Mouse (Mus musculus) kidney, embryonic 15.5 days (tissue): ENCODE measurements around the gene Tsku. TPM values are rescaled to one million over a fixed set of nuclear protein-coding genes. Genes with fewer than 3 reads are reported as not detected.

Source experiments
- ATAC-seq: fragments of 200-750 bp; cut with Nextera tagmentation; replicated peaks from 2 replicates; pipeline ENCODE4 v1.8.0; 2017; ENCODE audit warnings: moderate TSS enrichment; ENCODE audit not compliant: low FRiP score
- H3K27ac ChIP-seq: fragments of 300-500 bp; sonication (generic); 2 replicates; pipeline ENCODE4 v1.5.1; 2015; ENCODE audit warnings: mild to moderate bottlenecking, inconsistent platforms
- H3K27me3 ChIP-seq: fragments of 300-500 bp; sonication (generic); 2 replicates; pipeline ENCODE4 v1.6.1; 2015; ENCODE audit warnings: inconsistent platforms
- H3K36me3 ChIP-seq: fragments of 300-500 bp; sonication (generic); 2 replicates; pipeline ENCODE4 v1.6.1; 2015; ENCODE audit warnings: inconsistent platforms
- H3K4me1 ChIP-seq: fragments of 300-500 bp; sonication (generic); 2 replicates; pipeline ENCODE4 v1.6.1; 2015; ENCODE audit warnings: inconsistent platforms
- H3K4me2 ChIP-seq: fragments of 300-500 bp; sonication (generic); 2 replicates; pipeline ENCODE4 v1.6.1; 2015; ENCODE audit warnings: moderate library complexity, mild to moderate bottlenecking, inconsistent platforms
- H3K4me3 ChIP-seq: fragments of 300-500 bp; sonication (generic); replicated peaks from 2 replicates; pipeline ENCODE4 v1.5.1; 2015; ENCODE audit warnings: mild to moderate bottlenecking, inconsistent platforms
- H3K9ac ChIP-seq: fragments of 300-500 bp; sonication (generic); 2 replicates; pipeline ENCODE4 v1.6.1; 2015; ENCODE audit warnings: mild to moderate bottlenecking, inconsistent platforms
- H3K9me3 ChIP-seq: fragments of 300-500 bp; sonication (generic); replicated peaks from 2 replicates; pipeline ENCODE4 v1.6.1; 2016; ENCODE audit warnings: inconsistent platforms
- WGBS: fragments of 180-500 bp; shearing (Covaris S2); methylation state at CpG from one replicate; pipeline ENCODE4 v1.1.7; 2015; ENCODE audit warnings: mixed read lengths; 5-methylcytosine and 5-hydroxymethylcytosine counted together
- polyA plus RNA-seq: library from polyadenylated mRNA; unstranded; fragments of >200 nt; fragmentation: Nextera tagmentation; extraction: Ambion mirVana; gene quantifications from 2 replicates; pipeline ENCODE4 v1.2.1, GENCODE M21; 2015

Gene Tsku
- polyA plus RNA-seq, result 8.7 and 10.0 TPM in 2 replicates

DNA sequence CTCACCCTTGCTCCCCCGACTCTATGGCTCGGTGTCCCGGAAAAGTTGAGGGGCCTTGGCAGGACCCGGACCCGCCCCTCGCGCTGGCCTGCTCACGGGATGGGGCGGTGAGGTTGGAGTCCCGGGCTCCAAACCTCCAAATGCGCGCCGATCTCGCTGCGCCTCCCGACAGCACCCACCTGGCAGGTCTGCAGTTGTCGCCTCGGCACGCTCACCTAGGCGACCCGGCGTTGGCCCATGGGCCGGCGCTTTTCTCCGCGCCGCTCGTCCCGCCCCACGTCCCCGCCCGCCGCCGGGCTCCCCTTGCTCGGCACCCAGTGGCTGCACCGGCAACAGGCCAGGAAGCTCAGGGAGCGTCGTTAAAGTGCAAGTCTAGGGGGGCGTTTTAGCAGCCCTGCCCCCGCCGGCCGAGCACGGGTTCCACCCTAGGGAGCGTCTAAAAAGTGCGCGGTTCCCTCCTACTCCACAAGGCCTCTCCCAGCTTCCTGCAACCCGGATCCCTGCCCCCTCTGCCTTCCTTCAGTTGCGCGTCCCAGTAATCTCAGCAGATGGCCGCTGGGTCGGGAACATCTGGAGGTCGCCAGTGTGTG, at the start of gene Tsku:
Gene Tsku, minus strand, starts transcription at position 266 of the 590 bp plus-strand sequence.
- H3K4me3 ChIP-seq, result peak within 1 kb of the TSS; percentile 88
- under 1% methylated on average over 52 of the region's 52 CpGs for WGBS
- H3K36me3 ChIP-seq, result no peaks in the 10 kb centered on the region
- peak; percentile 93 for ATAC-seq
- no peaks in the 10 kb centered on the region for H3K27me3 ChIP-seq
- H3K27ac ChIP-seq, result peak within 1 kb of the TSS; percentile 88
- H3K4me2 ChIP-seq, result peak within 1 kb of the TSS; percentile 95
- H3K9ac ChIP-seq, result peak within 1 kb of the TSS; percentile 76
- no peaks in the 10 kb centered on the region for H3K9me3 ChIP-seq
- H3K4me1 ChIP-seq, result peaks cover 41% of the 10 kb centered on the region

DNA sequence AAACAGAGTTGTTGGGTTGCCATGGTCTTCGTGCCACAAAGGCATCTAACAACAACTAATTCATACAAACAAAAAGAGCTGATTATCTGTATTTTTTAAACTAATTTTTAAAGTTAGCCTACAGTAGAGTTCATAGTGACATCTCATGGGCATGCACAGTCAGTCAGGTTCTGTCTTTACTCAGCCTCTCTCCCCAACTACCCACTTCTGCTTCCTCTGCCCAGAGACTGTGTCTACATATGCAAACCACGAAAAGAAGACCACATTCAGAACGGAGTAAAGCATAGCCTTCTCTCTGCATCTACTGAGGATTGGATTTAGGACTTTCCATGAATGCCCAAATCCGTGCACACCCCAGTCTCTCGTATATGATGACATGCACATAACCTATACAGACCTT, 46.5 kb upstream of the Tsku start:
- H3K27me3 ChIP-seq, result no peaks in the 10 kb centered on the region
- H3K4me2 ChIP-seq, result no peak overlapping the region
- no peak for ATAC-seq
- 81% methylated on average over 5 of the region's 5 CpGs for WGBS
- no peak overlapping the region for H3K4me3 ChIP-seq
- H3K27ac ChIP-seq, result no peak overlapping the region
- no peaks in the 10 kb centered on the region for H3K9me3 ChIP-seq
- no peak overlapping the region for H3K9ac ChIP-seq
- no peaks in the 10 kb centered on the region for H3K4me1 ChIP-seq
- H3K36me3 ChIP-seq, result no peaks in the 10 kb centered on the region

DNA sequence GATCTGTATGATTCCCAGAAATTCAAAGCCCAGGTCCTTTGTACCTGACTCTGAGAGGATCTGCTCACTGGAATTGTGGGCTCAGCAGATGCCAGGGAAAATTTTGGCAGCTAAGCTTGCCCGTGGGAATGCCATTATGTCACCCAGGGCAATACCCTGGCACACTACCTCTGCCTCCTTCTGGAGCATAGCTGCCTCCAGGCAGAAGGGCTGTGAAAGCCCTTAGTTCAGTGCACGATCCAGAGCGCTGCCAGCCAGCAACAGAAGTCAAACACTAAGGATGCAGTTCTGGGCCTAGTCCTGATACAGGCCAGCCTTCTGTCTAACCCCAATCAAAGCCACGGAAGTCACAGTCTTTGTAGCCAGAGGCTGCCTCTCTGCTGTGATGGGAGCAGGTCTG, 42.9 kb upstream of the Tsku start:
- no peaks in the 10 kb centered on the region for H3K4me1 ChIP-seq
- H3K9me3 ChIP-seq, result no peaks in the 10 kb centered on the region
- no peak overlapping the region for H3K4me2 ChIP-seq
- ATAC-seq, result no peak
- no peaks in the 10 kb centered on the region for H3K36me3 ChIP-seq
- H3K27ac ChIP-seq, result no peak overlapping the region
- 85% methylated on average over 4 of the region's 4 CpGs for WGBS
- H3K4me3 ChIP-seq, result no peak overlapping the region
- no peak overlapping the region for H3K9ac ChIP-seq
- no peaks in the 10 kb centered on the region for H3K27me3 ChIP-seq

DNA sequence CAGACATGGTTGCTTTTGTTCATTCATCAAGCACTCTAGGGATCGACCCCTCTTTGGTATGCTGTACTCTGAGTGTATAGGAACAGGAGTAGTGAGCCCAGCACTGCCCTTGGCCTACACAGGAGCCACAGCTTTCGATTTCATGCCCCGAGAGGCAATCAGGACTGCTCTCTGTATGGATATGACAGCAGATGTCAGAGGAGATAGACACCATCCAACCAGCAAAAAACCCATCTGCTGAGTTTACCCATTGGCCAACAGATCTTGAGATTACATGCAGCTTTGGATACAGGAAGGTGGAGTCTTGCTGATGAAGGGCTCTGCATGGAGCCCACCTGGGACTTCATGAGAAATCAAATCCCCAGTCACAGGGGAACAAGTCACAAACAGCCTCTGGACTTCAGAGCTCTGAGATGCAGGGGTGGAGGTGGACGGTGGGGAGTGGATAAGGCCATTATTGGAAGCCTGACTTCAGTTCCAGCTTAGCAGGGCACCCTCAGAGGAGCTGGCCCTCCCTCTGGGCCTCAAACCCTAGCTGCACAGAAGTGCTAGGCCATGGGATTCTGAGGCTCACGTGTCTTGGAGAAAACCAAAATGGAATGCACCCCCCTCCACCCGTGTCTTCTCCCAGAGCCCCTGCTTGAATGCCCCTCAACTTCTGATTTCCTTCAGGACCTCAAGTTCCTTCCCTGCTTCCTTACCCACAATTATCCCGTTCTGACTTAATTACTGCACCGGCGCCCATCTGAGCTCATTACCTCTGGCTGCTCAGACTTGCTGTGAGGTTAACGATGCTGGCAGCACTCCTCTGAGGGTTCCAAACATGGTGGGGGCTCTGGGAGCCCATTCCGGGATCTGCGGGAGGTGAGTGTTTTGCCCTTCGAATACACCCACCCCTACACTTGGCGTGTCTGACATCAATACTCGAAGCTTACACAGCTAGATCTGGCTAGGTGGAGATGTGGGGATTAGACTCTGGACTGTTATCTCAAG, 41.8 kb upstream of the Tsku start:
- H3K27ac ChIP-seq, result no peak overlapping the region
- H3K4me2 ChIP-seq, result no peak overlapping the region
- WGBS, result 59% methylated on average over 15 of the region's 15 CpGs
- no peak overlapping the region for H3K9ac ChIP-seq
- H3K9me3 ChIP-seq, result no peaks in the 10 kb centered on the region
- no peaks in the 10 kb centered on the region for H3K36me3 ChIP-seq
- no peak for ATAC-seq
- no peaks in the 10 kb centered on the region for H3K4me1 ChIP-seq
- H3K4me3 ChIP-seq, result no peak overlapping the region
- H3K27me3 ChIP-seq, result no peaks in the 10 kb centered on the region

DNA sequence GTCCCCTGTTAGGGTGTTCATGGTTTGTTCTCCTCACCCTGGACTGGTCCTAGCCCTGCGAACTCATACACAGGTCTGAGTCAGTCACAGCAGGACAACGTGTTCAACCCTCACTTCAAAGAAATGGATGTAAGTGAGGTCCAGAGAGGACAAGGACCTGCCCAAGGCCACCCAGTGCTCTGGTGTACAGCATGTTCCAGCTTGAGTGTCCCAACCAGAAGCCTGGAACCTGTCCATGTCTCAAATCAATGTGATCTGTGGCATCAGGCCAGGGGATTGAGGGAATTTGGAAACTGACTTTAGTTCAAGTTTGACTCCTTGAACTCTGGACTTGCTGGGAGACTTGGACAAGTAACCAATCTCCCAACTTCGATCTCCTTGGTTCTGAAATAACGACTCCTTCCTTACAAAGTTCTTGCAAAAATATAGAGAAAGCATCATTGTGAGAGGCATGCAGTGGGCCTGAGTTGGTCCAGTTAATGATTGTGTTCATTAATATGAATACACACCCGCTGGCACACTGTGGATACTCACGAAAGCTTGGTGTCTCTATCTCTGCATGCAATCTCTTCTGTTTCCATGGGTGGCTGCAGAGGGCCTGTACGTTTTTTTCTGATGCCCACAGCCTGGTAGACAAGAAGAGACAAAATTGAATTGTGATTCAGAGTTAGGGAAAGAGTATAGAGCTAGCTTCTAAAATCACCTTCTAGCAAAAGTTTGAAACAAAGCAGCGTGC, 31.5 kb upstream of the Tsku start:
- no peak overlapping the region for H3K4me2 ChIP-seq
- ATAC-seq, result no peak
- peaks cover 14% of the 10 kb centered on the region for H3K4me1 ChIP-seq
- no peaks in the 10 kb centered on the region for H3K36me3 ChIP-seq
- H3K4me3 ChIP-seq, result no peak overlapping the region
- no peaks in the 10 kb centered on the region for H3K27me3 ChIP-seq
- no peak overlapping the region for H3K9ac ChIP-seq
- no peaks in the 10 kb centered on the region for H3K9me3 ChIP-seq
- WGBS, result 84% methylated on average over 8 of the region's 8 CpGs
- H3K27ac ChIP-seq, result no peak overlapping the region

DNA sequence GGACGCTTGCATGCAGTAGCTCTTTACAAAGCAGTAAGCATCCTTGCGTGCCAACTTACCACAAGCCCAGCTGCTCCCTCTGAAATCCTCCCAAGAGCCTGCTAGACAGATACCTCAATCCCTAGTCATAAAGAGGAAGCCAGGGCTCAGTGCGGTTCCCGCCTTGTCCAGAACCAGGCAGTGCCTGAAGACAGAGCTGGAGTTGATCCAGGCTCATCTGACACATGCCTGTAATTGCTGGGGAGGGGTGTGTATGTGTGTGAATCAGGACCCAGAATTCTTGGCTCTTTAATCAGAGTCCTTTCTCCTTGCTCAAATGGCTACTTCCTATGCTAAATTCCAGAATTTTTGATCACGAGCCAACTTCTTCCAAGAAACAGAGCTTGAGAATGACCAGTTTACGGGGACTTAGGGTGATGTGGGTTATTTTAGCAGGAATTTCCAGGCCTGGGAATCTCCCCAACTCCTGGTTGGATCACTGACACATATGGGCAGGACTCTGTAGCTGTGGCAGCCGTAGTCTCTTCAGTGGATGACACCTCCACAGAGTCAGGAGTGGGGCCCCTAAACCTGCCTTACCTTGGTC, 30.3 kb upstream of the Tsku start:
- peak; percentile 29; the same call in 1 of the 2 replicates for ATAC-seq
- H3K9ac ChIP-seq, result no peak overlapping the region
- no peak overlapping the region for H3K4me2 ChIP-seq
- H3K9me3 ChIP-seq, result no peaks in the 10 kb centered on the region
- no peaks in the 10 kb centered on the region for H3K27me3 ChIP-seq
- peak overlapping the region; percentile 15; the same call in 1 of the 2 replicates for H3K27ac ChIP-seq
- 64% methylated on average over 7 of the region's 7 CpGs for whole genome bisulfite sequencing
- H3K36me3 ChIP-seq, result no peaks in the 10 kb centered on the region
- H3K4me1 ChIP-seq, result peaks cover 14% of the 10 kb centered on the region
- H3K4me3 ChIP-seq, result no peak overlapping the region

DNA sequence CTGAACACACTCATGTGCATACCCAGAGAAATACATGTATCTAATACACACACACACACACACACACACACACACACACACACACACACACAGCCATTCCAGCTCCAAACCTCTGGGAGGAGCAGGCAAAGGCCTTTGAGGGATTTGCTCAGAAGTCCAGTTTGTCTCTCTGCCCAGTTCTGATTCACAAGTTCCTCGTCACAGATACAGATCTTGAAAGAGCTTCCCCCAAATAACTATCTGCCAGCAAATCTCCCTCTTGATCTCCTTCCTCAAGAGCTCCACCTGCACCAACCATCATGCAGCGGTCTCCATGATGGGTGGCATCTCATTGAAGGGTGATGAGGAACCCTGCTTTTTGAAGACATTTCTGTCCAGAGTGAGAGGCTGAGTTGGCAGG, 29.4 kb upstream of the Tsku start:
- Histone ChIP-seq H3K9me3 (no peaks in the 10 kb centered on the region), H3K4me1 (peaks cover 14% of the 10 kb centered on the region), H3K36me3 (no peaks in the 10 kb centered on the region), H3K27me3 (no peaks in the 10 kb centered on the region), H3K4me2 (no peak overlapping the region), H3K27ac (no peak overlapping the region), H3K9ac (no peak overlapping the region), H3K4me3 (no peak overlapping the region)
- ATAC-seq, result no peak
- WGBS, result 83% methylated on average over 2 of the region's 2 CpGs

DNA sequence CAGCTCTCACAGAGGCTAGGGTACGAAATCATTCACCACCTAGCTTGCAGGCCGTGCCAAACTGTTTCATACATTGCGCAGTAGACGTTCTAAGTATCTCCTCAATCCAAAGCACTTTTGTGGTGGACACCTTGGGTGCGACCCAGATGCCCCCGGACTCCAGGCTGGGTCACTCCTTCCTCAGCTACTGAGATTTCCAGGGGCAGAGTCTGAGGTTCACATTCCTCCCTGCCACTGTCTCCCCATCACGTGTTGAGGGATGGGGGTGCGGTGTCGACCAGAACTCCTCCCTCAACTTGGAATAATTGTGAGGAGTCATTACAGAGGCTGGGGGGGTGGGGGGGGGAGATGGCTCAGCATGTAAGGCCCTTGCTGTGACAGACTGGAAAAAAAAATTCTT, 28.5 kb upstream of the Tsku start:
- no peaks in the 10 kb centered on the region for H3K27me3 ChIP-seq
- H3K4me1 ChIP-seq, result peaks cover 14% of the 10 kb centered on the region
- no peak for ATAC-seq
- H3K27ac ChIP-seq, result no peak overlapping the region
- 85% methylated on average over 9 of the region's 9 CpGs for WGBS
- H3K9ac ChIP-seq, result no peak overlapping the region
- H3K4me3 ChIP-seq, result no peak overlapping the region
- H3K4me2 ChIP-seq, result no peak overlapping the region
- H3K9me3 ChIP-seq, result no peaks in the 10 kb centered on the region
- no peaks in the 10 kb centered on the region for H3K36me3 ChIP-seq

DNA sequence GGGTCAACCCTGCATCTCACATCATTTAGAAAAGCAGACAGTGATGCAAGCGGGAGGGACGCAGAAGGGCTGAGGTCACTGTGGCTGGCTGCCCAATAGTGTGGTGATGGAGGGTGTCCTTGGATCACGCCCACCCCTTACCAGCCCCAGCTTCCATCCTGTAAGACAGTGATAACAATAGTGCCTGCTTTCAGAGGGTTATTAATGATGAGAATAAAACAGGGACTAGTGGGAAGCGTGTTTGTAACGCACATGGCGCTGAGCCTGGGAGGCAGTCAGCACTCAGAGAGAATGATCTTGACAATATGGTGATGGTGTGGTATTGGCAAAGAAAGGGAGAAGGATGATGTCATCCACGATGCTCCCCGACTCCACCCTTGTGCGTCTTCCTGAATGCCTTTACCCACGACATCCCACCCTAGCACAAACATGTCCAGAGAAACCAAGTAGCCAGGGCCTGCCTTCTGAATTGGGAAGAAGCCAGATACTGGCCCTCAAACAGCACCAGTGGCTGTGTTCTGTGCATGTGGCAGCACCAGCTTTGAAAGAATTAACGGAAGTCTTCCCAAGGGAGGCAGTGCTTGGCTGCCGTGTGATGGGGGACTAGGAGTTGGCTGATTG, 27.9 kb upstream of the Tsku start:
- Histone ChIP-seq H3K4me1 (peaks cover 18% of the 10 kb centered on the region), H3K9me3 (no peaks in the 10 kb centered on the region), H3K9ac (no peak overlapping the region), H3K36me3 (no peaks in the 10 kb centered on the region), H3K27me3 (no peaks in the 10 kb centered on the region), H3K27ac (no peak overlapping the region), H3K4me2 (no peak overlapping the region), H3K4me3 (no peak overlapping the region)
- 82% methylated on average over 12 of the region's 12 CpGs for WGBS
- no peak for ATAC-seq

DNA sequence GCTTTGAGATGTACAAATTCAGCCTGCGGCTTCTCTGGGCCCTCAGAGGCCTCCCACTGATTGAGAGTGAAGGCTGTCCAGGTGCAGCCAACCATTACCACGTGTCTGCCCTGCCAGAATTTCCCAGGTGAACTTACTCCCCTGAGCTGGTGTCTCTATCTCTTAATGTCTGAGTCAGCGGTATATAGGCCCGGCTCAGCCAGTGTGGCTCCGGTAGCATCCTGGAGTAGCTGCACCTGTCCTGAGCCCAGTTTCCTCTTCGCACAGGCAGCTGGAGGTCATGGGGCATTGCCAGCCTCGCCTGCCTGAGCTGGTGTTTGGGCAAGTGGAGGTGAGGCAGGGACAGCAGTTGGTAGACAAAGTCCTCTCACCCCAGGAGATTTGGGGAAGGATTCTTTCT, 26.1 kb upstream of the Tsku start:
- no peak overlapping the region for H3K4me3 ChIP-seq
- 67% methylated on average over 7 of the region's 7 CpGs for WGBS
- H3K9me3 ChIP-seq, result no peaks in the 10 kb centered on the region
- H3K36me3 ChIP-seq, result no peaks in the 10 kb centered on the region
- H3K27ac ChIP-seq, result no peak overlapping the region
- no peaks in the 10 kb centered on the region; the same call in 1 of the 2 replicates for H3K27me3 ChIP-seq
- peaks cover 22% of the 10 kb centered on the region for H3K4me1 ChIP-seq
- H3K9ac ChIP-seq, result no peak overlapping the region
- no peak overlapping the region for H3K4me2 ChIP-seq
- no peak for ATAC-seq

DNA sequence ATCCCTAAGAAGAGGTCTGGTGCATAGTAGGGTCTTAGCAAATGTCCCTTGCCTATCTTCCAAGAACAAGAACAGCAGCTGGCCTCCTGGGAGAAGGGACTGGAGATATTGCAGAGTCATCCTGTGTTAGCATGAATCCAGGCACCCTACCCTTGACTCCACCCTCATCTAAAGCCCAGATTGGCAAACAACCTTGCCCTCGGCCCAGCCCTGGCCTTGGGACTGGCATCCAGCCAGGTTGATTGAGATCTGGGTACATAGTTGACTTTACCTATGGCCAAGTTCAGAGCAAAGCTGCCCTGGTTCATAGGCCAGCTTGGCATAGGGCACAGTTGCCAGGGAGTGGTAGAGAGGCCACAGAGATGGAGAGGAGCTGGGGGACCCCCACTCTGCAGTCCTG, 24.0 kb upstream of the Tsku start:
- no peak overlapping the region for H3K27ac ChIP-seq
- H3K36me3 ChIP-seq, result no peaks in the 10 kb centered on the region
- H3K9ac ChIP-seq, result no peak overlapping the region
- peaks cover 13% of the 10 kb centered on the region; the same call in 1 of the 2 replicates for H3K4me1 ChIP-seq
- no peak for ATAC-seq
- WGBS, result 79% methylated on average over 1 of the region's 1 CpGs
- no peaks in the 10 kb centered on the region for H3K9me3 ChIP-seq
- no peaks in the 10 kb centered on the region; the same call in 1 of the 2 replicates for H3K27me3 ChIP-seq
- H3K4me3 ChIP-seq, result no peak overlapping the region
- no peak overlapping the region for H3K4me2 ChIP-seq
